Comparison of ENCODE assay signal across 8 mouse cellular contexts in the genomic region with DNA sequence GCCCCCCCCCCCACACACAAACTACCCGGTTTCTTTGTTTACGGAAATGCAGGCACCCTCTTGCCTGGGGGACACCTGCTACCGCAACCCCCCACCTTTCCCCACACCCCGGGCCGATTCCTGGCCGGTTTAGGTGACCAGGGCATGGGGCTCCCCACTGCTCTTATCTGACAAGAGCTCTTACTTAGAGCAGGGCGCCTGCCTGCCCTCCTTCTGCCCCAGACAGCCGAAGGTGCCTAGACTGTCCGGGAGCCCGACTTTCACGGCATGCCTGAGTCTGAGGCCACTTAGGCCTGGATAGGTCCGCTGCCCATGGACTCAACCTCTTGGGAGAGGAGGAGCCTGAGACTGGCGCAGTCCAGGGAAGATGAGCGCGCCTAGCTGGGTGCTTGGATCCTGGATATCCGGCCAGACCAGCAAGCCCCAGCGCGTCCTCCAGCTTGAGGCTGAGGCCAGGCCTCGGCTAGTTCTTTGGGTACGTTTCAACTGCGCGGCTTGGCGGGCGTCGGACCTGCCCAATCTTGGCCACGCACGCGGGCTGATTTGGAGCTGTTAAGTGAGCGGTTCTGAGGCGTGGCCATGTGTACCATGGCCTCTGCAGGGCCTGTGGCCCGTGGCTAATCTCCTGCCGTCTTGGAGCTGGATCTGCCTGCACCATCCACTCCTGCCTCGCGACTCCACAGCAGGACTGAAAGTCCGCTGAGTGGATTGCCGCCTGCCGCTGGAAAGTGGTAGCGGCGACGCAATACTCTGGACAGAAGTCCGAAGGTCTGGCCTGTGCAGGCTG. TPM values are rescaled to one million over a fixed set of nuclear protein-coding genes. Genes with fewer than 3 reads are reported as not detected.
DNase-seq lines count a peak whose midpoint lies in the region; ATAC-seq lines count a peak whose summit lies in the region.

No protein-coding gene starts in this region.

- H3K27ac ChIP-seq in limb, embryonic 11.5 days (replicated peaks; ENCODE audit: low read depth, low read length) = no peak overlapping the region
- H3K27ac ChIP-seq in neural tube, embryonic 12.5 days = no peak overlapping the region

- DNase-seq in adrenal gland, adult (ENCODE audit: inconsistent age in 2 of 2, low spot score in 1 of 2) = peak; percentile 33 to 69
- DNase-seq in adrenal gland, adult 2 months = no peak
- DNase-seq in ZHBTc4 (ENCODE audit: low read depth, low spot score) = peak; percentile 44
- DNase-seq in heart, postnatal 4 days = peak; percentile 61
- peak; percentile 71 for DNase-seq in limb, embryonic 11.5 days (ENCODE audit: low spot score)
- DNase-seq in gastrocnemius, postnatal 4 days (ENCODE audit: low spot score in 2 of 2) = no peak

- peaks cover 51% of the 10 kb centered on the region for H3K4me1 ChIP-seq in limb, embryonic 11.5 days (ENCODE audit: control insufficient read depth, insufficient read depth, low read length)
- H3K4me1 ChIP-seq in neural tube, embryonic 12.5 days = peaks cover 57% of the 10 kb centered on the region

- H3K36me3 ChIP-seq in limb, embryonic 11.5 days (ENCODE audit: control insufficient read depth, insufficient read depth, low read length) = no peaks in the 10 kb centered on the region
- no peaks in the 10 kb centered on the region for H3K36me3 ChIP-seq in neural tube, embryonic 12.5 days

- ATAC-seq in limb, embryonic 11.5 days (ENCODE audit: insufficient number of reproducible peaks, low FRiP score, low TSS enrichment, low read depth) = no peak
- ATAC-seq in neural tube, embryonic 12.5 days (ENCODE audit: low FRiP score, low read depth) = no peak
- no peak for ATAC-seq in megakaryocyte progenitor cell, adult 5-6 weeks (replicated peaks; ENCODE audit: poor library complexity)

- peaks cover 51% of the 10 kb centered on the region for H3K27me3 ChIP-seq in limb, embryonic 11.5 days (ENCODE audit: control insufficient read depth, insufficient read depth, low read length)
- peaks cover 83% of the 10 kb centered on the region for H3K27me3 ChIP-seq in neural tube, embryonic 12.5 days (replicated peaks)

- peak overlapping the region; percentile 41 for H3K9ac ChIP-seq in limb, embryonic 11.5 days (ENCODE audit: low read length)
- H3K9ac ChIP-seq in neural tube, embryonic 12.5 days = no peak overlapping the region

- H3K4me2 ChIP-seq in limb, embryonic 11.5 days (ENCODE audit: low read depth, severe bottlenecking) = peak overlapping the region; percentile 52
- H3K4me2 ChIP-seq in neural tube, embryonic 12.5 days (replicated peaks) = peak overlapping the region; percentile 35

- H3K9me3 ChIP-seq in limb, embryonic 11.5 days (ENCODE audit: control insufficient read depth, low read length) = no peaks in the 10 kb centered on the region
- H3K9me3 ChIP-seq in neural tube, embryonic 12.5 days = no peaks in the 10 kb centered on the region

- H3K4me3 ChIP-seq in limb, embryonic 11.5 days (ENCODE audit: low read depth, low read length) = peak overlapping the region; percentile 23
- peak overlapping the region; percentile 7; the same call in 1 of the 2 replicates for H3K4me3 ChIP-seq in neural tube, embryonic 12.5 days

- WGBS in limb, embryonic 11.5 days = 1% methylated on average over 39 of the region's 41 CpGs
- 1% methylated on average over 41 of the region's 41 CpGs for WGBS in neural tube, embryonic 12.5 days

RNA-seq across cellular contexts. Expression of a gene that starts 4.0 kb away (rescaled TPM):
- 10 to 100 TPM; 16.3 to 22.9 TPM for total RNA-seq in adrenal gland, adult 2 months (2021)
- polyA plus RNA-seq in adrenal gland, adult 2 months (2012; rRNA removed) = 11.3 and 12.2 TPM in 2 replicates
- total RNA-seq in heart, postnatal 4 days (2021) = 1 to 10 TPM; 5.6 to 5.7 TPM
- polyA plus RNA-seq in limb, embryonic 11.5 days (2014; fragmentation: Nextera tagmentation; extraction: Ambion mirVana) = 12.2 and 13.4 TPM in 2 replicates
- 8.6 and 9.9 TPM in 2 replicates for polyA plus RNA-seq in neural tube, embryonic 12.5 days (2016; fragmentation: Nextera tagmentation; extraction: Ambion mirVana)
- 1 to 10 TPM; 4.6 to 5.3 TPM for total RNA-seq in gastrocnemius, postnatal 4 days (2021)
- 1.9 and 2.1 TPM in 2 replicates for total RNA-seq in megakaryocyte progenitor cell, adult 5-6 weeks (2015)
- 2.7 and 3.6 TPM in 2 replicates for total RNA-seq in megakaryocyte progenitor cell, adult 5-6 weeks (2017)

RNA-seq across cellular contexts. Expression of a gene that starts 22.0 kb away (rescaled TPM):
- total RNA-seq in adrenal gland, adult 2 months (2021) = 1 to 10 TPM; 5.1 to 5.3 TPM
- 2.7 and 2.9 TPM in 2 replicates for polyA plus RNA-seq in adrenal gland, adult 2 months (2012; rRNA removed)
- 1 to 10 TPM; 7.6 to 7.8 TPM for total RNA-seq in heart, postnatal 4 days (2021)
- polyA plus RNA-seq in limb, embryonic 11.5 days (2014; fragmentation: Nextera tagmentation; extraction: Ambion mirVana) = 121 and 131 TPM in 2 replicates
- polyA plus RNA-seq in neural tube, embryonic 12.5 days (2016; fragmentation: Nextera tagmentation; extraction: Ambion mirVana) = 46.6 and 47.6 TPM in 2 replicates
- total RNA-seq in gastrocnemius, postnatal 4 days (2021) = 1 to 10 TPM; 5.4 to 5.6 TPM
- total RNA-seq in megakaryocyte progenitor cell, adult 5-6 weeks (2015) = 1.8 and 2.8 TPM in 2 replicates
- total RNA-seq in megakaryocyte progenitor cell, adult 5-6 weeks (2017) = 3.0 and 3.2 TPM in 2 replicates

RNA-seq across cellular contexts. Expression of a gene that starts 41.3 kb away (rescaled TPM):
- total RNA-seq in adrenal gland, adult 2 months (2021) = 100 to 1,000 TPM; 144 to 197 TPM
- polyA plus RNA-seq in adrenal gland, adult 2 months (2012; rRNA removed) = 89.0 and 127 TPM in 2 replicates
- 10 to 100 TPM; 30.5 to 34.9 TPM for total RNA-seq in heart, postnatal 4 days (2021)
- polyA plus RNA-seq in limb, embryonic 11.5 days (2014; fragmentation: Nextera tagmentation; extraction: Ambion mirVana) = 5.4 and 5.8 TPM in 2 replicates
- polyA plus RNA-seq in neural tube, embryonic 12.5 days (2016; fragmentation: Nextera tagmentation; extraction: Ambion mirVana) = 12.5 and 12.7 TPM in 2 replicates
- total RNA-seq in gastrocnemius, postnatal 4 days (2021) = 10 to 100 TPM; 10.4 to 10.7 TPM
- 19.9 and 21.5 TPM in 2 replicates for total RNA-seq in megakaryocyte progenitor cell, adult 5-6 weeks (2015)
- 24.8 and 25.4 TPM in 2 replicates for total RNA-seq in megakaryocyte progenitor cell, adult 5-6 weeks (2017)

RNA-seq across cellular contexts. Expression of a gene that starts 56.8 kb away (rescaled TPM):
- not detected for total RNA-seq in adrenal gland, adult 2 months (2021)
- polyA plus RNA-seq in adrenal gland, adult 2 months (2012; rRNA removed) = not detected in 2 replicates
- total RNA-seq in heart, postnatal 4 days (2021) = not detected
- polyA plus RNA-seq in limb, embryonic 11.5 days (2014; fragmentation: Nextera tagmentation; extraction: Ambion mirVana) = not detected in 2 replicates
- polyA plus RNA-seq in neural tube, embryonic 12.5 days (2016; fragmentation: Nextera tagmentation; extraction: Ambion mirVana) = not detected in 2 replicates
- total RNA-seq in gastrocnemius, postnatal 4 days (2021) = not detected
- not detected in 2 replicates for total RNA-seq in megakaryocyte progenitor cell, adult 5-6 weeks (2015)
- total RNA-seq in megakaryocyte progenitor cell, adult 5-6 weeks (2017) = not detected in 2 replicates

Comparison
In these comparisons a context has a peak if more than half of its experiments do, and no peak if none do; other contexts are left out.
1. DNase-seq: peak in adrenal gland, adult (2 of 2), ZHBTc4 (single experiment), heart, postnatal 4 days (single experiment) and limb, embryonic 11.5 days (single experiment); none in adrenal gland, adult 2 months (single experiment) and gastrocnemius, postnatal 4 days (0 of 2).
2. RNA of a gene that starts 41.3 kb away (total RNA-seq): 144 to 197 TPM in adrenal gland, adult 2 months; 30.5 to 34.9 TPM in heart, postnatal 4 days, 19.9 to 25.4 TPM in megakaryocyte progenitor cell, adult 5-6 weeks and 10.4 to 10.7 TPM in gastrocnemius, postnatal 4 days; every median in the first group is over 4 times any median in the second.